Mouse (Mus musculus) embryonic facial prominence, embryonic 10.5 days (tissue): Measurements from ENCODE around the gene Slc44a3. TPM values are rescaled to one million over a fixed set of nuclear protein-coding genes. Genes with fewer than 3 reads are reported as not detected.

ENCODE experiments used
- polyA plus RNA-seq: library from polyadenylated mRNA; unstranded; fragments of >200 nt; fragmentation: Nextera tagmentation; extraction: Ambion mirVana; gene quantifications from 2 replicates; pipeline ENCODE4 v1.2.1, GENCODE M21; 2016

The Slc44a3 gene
- polyA plus RNA-seq, 1 experiment from 2014 or later: 1.6 TPM

Other genes with a start within 250 kb of the Slc44a3 start
- 0.81 and 0.84 TPM in 2 replicates for gene Tmem56, start 249.3 kb downstream of the Slc44a3 start, polyA plus RNA-seq
- 30.7 and 34.3 TPM in 2 replicates for gene Alg14, start 240.6 kb downstream of the Slc44a3 start, polyA plus RNA-seq
- 864 and 874 TPM in 2 replicates for gene Cnn3, start 105.9 kb downstream of the Slc44a3 start, polyA plus RNA-seq
- gene 4930432M17Rik, start 138.4 kb upstream of the Slc44a3 start, polyA plus RNA-seq: not detected in 2 replicates
- 12.1 and 12.8 TPM in 2 replicates for gene F3, start 191.1 kb upstream of the Slc44a3 start, polyA plus RNA-seq